Mouse (Mus musculus) forebrain, embryonic 14.5 days (tissue): ENCODE results near the gene Ascl3. TPM values are rescaled to one million over a fixed set of nuclear protein-coding genes. Genes with fewer than 3 reads are reported as not detected.

ENCODE experiments used
- ATAC-seq: fragments of 200-750 bp; cut with Nextera tagmentation; 2 replicates; pipeline ENCODE4 v1.8.0; 2017; ENCODE audit warnings: mild to moderate bottlenecking, moderate library complexity
- DNase-seq: peaks from one replicate; pipeline ENCODE4 v3.0.0-alpha.2; 2015; ENCODE audit warnings: low spot score
- H3K27ac ChIP-seq: fragments of 300-500 bp; sonication (generic); 2 replicates; pipeline ENCODE4 v1.5.1; 2014; ENCODE audit warnings: low read depth, mild to moderate bottlenecking, control low read depth, low read length, moderate library complexity
- H3K27me3 ChIP-seq: fragments of 300-500 bp; sonication (generic); replicated peaks from 2 replicates; pipeline ENCODE4 v1.6.1; 2014; ENCODE audit warnings: low read length, control low read depth, mixed read lengths; ENCODE audit not compliant: control insufficient read depth, insufficient read depth
- H3K36me3 ChIP-seq: fragments of 300-500 bp; sonication (generic); 2 replicates; pipeline ENCODE4 v1.6.1; 2014; ENCODE audit warnings: low read length, control low read depth; ENCODE audit not compliant: control insufficient read depth, insufficient read depth
- H3K4me1 ChIP-seq: fragments of 300-500 bp; sonication (generic); 2 replicates; pipeline ENCODE4 v1.6.1; 2014; ENCODE audit warnings: antibody characterized with exemption, low read length, control low read depth; ENCODE audit not compliant: control insufficient read depth, insufficient read depth
- H3K4me2 ChIP-seq: fragments of 300-500 bp; sonication (generic); 2 replicates; pipeline ENCODE4 v1.6.1; 2014; ENCODE audit warnings: mild to moderate bottlenecking, control low read depth, low read length
- H3K4me3 ChIP-seq: fragments of 300-500 bp; sonication (generic); 2 replicates; pipeline ENCODE4 v1.5.1; 2014; ENCODE audit warnings: low read depth, low read length, control low read depth
- H3K9ac ChIP-seq: fragments of 300-500 bp; sonication (generic); 2 replicates; pipeline ENCODE4 v1.6.1; 2014; ENCODE audit warnings: mild to moderate bottlenecking, low read length, control low read depth, moderate library complexity
- H3K9me3 ChIP-seq: fragments of 300-500 bp; sonication (generic); replicated peaks from 2 replicates; pipeline ENCODE4 v1.6.1; 2016; ENCODE audit warnings: low read length, control low read depth, mixed read lengths; ENCODE audit not compliant: control insufficient read depth
- WGBS: fragments of 180-500 bp; shearing (Covaris S2); extraction: QIAGEN DNeasy Blood & Tissue Kit; methylation state at CpG from one replicate; pipeline ENCODE4 v1.1.7; 2014; 5-methylcytosine and 5-hydroxymethylcytosine counted together
- polyA plus RNA-seq: library from polyadenylated mRNA; unstranded; fragments of >200 nt; fragmentation: Nextera tagmentation; extraction: Ambion mirVana; gene quantifications from 2 replicates; pipeline ENCODE4 v1.2.1, GENCODE M21; 2014

Gene Ascl3
- polyA plus RNA-seq, 1 experiment from 2014 or later, result not detected

DNA sequence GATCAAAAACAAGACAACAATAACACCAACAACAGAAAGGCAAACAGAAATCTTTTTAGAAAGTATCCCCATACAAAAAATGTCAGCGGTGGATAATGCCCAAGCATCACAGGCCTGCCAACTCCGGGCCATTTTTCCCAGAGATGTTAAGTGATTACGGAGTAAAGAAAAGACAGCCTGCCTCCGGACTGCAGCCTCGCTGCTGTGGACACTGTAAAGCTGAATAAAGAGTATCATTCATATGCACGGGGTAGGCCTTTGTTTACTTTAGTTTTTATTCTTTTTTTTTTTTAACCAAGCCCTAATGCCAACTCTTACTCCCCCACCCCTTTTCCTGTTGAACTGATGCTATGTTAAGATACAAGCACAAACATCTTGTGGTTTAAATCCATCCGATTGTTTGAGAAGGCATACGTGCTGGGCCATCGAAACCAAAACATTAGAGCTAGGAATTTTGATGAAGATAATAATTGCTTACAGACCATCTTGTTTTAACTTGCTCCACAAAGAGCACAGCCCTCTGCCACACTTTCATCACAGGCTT, 44.9 kb downstream of the Ascl3 start:
- 13% methylated on average over 9 of the region's 9 CpGs for WGBS
- Histone ChIP-seq H3K27ac (no peak overlapping the region), H3K27me3 (no peaks in the 10 kb centered on the region), H3K9ac (no peak overlapping the region), H3K4me2 (no peak overlapping the region), H3K9me3 (no peaks in the 10 kb centered on the region), H3K4me3 (no peak overlapping the region), H3K36me3 (no peaks in the 10 kb centered on the region), H3K4me1 (no peaks in the 10 kb centered on the region)
- ATAC-seq, result no peak; the same call in 1 of the 2 replicates
- peak; percentile 51 for DNase-seq

DNA sequence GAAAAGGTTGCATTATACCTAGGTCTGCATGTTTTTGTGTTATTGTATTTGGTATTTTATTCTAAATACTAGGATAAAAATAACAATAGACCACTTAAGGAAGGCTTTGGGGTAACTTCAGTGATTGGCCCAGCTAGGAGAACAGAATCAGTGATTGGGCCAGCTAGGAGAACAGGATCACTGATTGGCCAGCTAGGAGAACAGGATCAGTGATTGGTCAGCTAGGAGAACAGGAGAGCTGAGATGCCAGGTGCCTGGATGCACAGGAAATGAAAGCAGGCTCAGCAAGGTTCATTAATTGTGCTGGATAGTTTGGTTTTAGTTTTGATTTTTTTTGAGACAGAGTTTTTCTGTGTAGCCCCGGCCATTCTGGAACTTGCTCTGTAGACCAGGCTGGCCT, 50.6 kb downstream of the Ascl3 start:
- Histone ChIP-seq H3K4me2 (no peak overlapping the region), H3K4me3 (no peak overlapping the region), H3K9me3 (no peaks in the 10 kb centered on the region), H3K27ac (no peak overlapping the region), H3K9ac (no peak overlapping the region), H3K4me1 (no peaks in the 10 kb centered on the region), H3K27me3 (no peaks in the 10 kb centered on the region), H3K36me3 (no peaks in the 10 kb centered on the region)
- no peak for ATAC-seq
- WGBS, result 89% methylated on average over 1 of the region's 1 CpGs
- no peak for DNase-seq

DNA sequence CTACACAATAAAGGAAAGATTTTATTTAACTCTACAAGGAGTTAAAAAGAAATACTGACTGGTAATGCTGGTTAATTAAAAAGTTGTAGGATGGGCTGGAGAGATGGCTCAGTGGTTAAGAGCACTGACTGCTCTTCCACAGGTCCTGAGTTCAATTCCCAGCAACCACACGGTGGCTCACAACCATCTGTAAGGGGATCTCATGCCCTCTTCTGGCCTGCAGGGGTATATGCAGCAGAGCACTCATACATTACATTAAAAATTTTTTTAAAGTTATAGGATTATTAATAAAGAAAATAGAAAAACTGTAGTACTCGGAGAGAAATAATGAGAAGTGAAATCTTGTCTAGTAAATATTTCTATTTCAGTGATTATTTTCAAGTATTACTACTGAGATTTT, 51.2 kb downstream of the Ascl3 start:
- H3K27ac ChIP-seq, result no peak overlapping the region
- 87% methylated on average over 2 of the region's 2 CpGs for WGBS
- H3K9ac ChIP-seq, result no peak overlapping the region
- H3K4me2 ChIP-seq, result no peak overlapping the region
- no peak overlapping the region for H3K4me3 ChIP-seq
- no peaks in the 10 kb centered on the region for H3K36me3 ChIP-seq
- no peaks in the 10 kb centered on the region for H3K4me1 ChIP-seq
- H3K27me3 ChIP-seq, result no peaks in the 10 kb centered on the region
- H3K9me3 ChIP-seq, result no peaks in the 10 kb centered on the region
- DNase-seq, result no peak
- ATAC-seq, result no peak

Other genes starting within 250 kb of the Ascl3 start
- gene Trim66, start 223.6 kb downstream of the Ascl3 start, polyA plus RNA-seq, result 0.38 TPM in 2 replicates
- 76.5 and 100 TPM in 2 replicates for gene Rpl27a, start 212.6 kb downstream of the Ascl3 start, polyA plus RNA-seq
- 10.3 and 11.0 TPM in 2 replicates for gene St5, start 28.1 kb downstream of the Ascl3 start, polyA plus RNA-seq
- gene Akip1, start 28.0 kb downstream of the Ascl3 start, polyA plus RNA-seq, result 15.1 and 18.5 TPM in 2 replicates
- 0.26 and 0.55 TPM in 2 replicates for gene BC051019, start 7.9 kb downstream of the Ascl3 start, polyA plus RNA-seq
- 115 and 117 TPM in 2 replicates for gene Tmem9b, start 21.1 kb upstream of the Ascl3 start, polyA plus RNA-seq
- gene Nrip3, start 50.3 kb upstream of the Ascl3 start, polyA plus RNA-seq, result 4.5 and 6.8 TPM in 2 replicates
- gene Scube2, start 134.0 kb upstream of the Ascl3 start, polyA plus RNA-seq, result 0.38 and 0.89 TPM in 2 replicates
- 57.5 and 59.4 TPM in 2 replicates for gene Dennd5a, start 228.7 kb upstream of the Ascl3 start, polyA plus RNA-seq